Mouse (Mus musculus) adrenal gland, adult 8-10 months (tissue): ENCODE measurements around the gene Anks1. TPM values are rescaled to one million over a fixed set of nuclear protein-coding genes. Genes with fewer than 3 reads are reported as not detected.

ENCODE experiments used
- DNase-seq: peaks from one replicate; pipeline ENCODE4 v3.0.0; 2022
- total RNA-seq, 4 experiments: library from RNA; stranded (reverse); gene quantifications; 2 replicates each; pipeline ENCODE4 v1.2.4; 2022

Anks1 gene
- total RNA-seq, 4 experiments from 2014 or later = 25.5 to 40.1 (median 32.6) TPM

GRCm38 (mm10) chr17:28060681-28061080 lies 151.6 kb downstream of the Anks1 start:
- no peak for DNase-seq

GRCm38 (mm10) chr17:28061472-28061871 lies 152.4 kb downstream of the Anks1 start:
- no peak for DNase-seq

GRCm38 (mm10) chr17:28062710-28063109 lies 153.6 kb downstream of the Anks1 start:
- no peak for DNase-seq

GRCm38 (mm10) chr17:28063163-28063562 lies 154.1 kb downstream of the Anks1 start:
- DNase-seq = no peak

GRCm38 (mm10) chr17:28067303-28067702 lies 158.2 kb downstream of the Anks1 start:
- DNase-seq = no peak

- DNase-seq = no peak
Observed at GRCm38 (mm10) chr17:28069446-28069845, 160.3 kb downstream of the Anks1 start.

GRCm38 (mm10) chr17:28070256-28070655 lies 161.2 kb downstream of the Anks1 start:
- peak; percentile 78 for DNase-seq

- DNase-seq = no peak
Observed at GRCm38 (mm10) chr17:28072730-28073129, 163.6 kb downstream of the Anks1 start.

GRCm38 (mm10) chr17:28074486-28074885 lies 165.4 kb downstream of the Anks1 start:
- DNase-seq = no peak

GRCm38 (mm10) chr17:28078028-28078427 lies 168.9 kb downstream of the Anks1 start:
- no peak for DNase-seq

- DNase-seq = peak; percentile 81
Observed at GRCm38 (mm10) chr17:28079618-28080017, 170.5 kb downstream of the Anks1 start.

GRCm38 (mm10) chr17:28080045-28080816 lies 171.1 kb downstream of the Anks1 start, which contains the start of gene Tcp11:
Tcp11 (minus strand) TSS chr17:28080639.
- DNase-seq = no peak

- DNase-seq = no peak
Observed at GRCm38 (mm10) chr17:28080817-28081165, 171.7 kb downstream of the Anks1 start.

GRCm38 (mm10) chr17:28081385-28081784 lies 172.3 kb downstream of the Anks1 start:
- DNase-seq = no peak

GRCm38 (mm10) chr17:28081856-28082255 lies 172.8 kb downstream of the Anks1 start:
- no peak for DNase-seq

- no peak for DNase-seq
Observed at GRCm38 (mm10) chr17:28082863-28083262, 173.8 kb downstream of the Anks1 start.

GRCm38 (mm10) chr17:28084395-28084905 lies 175.3 kb downstream of the Anks1 start:
- DNase-seq = no peak

- peak; percentile 84 for DNase-seq
Observed at GRCm38 (mm10) chr17:28084964-28085363, 175.9 kb downstream of the Anks1 start.

- no peak for DNase-seq
Observed at GRCm38 (mm10) chr17:28087430-28087829, 178.3 kb downstream of the Anks1 start.

- DNase-seq = no peak
Observed at GRCm38 (mm10) chr17:28088718-28089117, 179.6 kb downstream of the Anks1 start.

GRCm38 (mm10) chr17:28092297-28092696 lies 183.2 kb downstream of the Anks1 start:
- DNase-seq = no peak

GRCm38 (mm10) chr17:28093837-28094236 lies 184.7 kb downstream of the Anks1 start:
- no peak for DNase-seq

GRCm38 (mm10) chr17:28096418-28096817 lies 187.3 kb downstream of the Anks1 start:
- no peak for DNase-seq

GRCm38 (mm10) chr17:28097308-28097707 lies 188.2 kb downstream of the Anks1 start:
- DNase-seq = no peak
